Mouse (Mus musculus) telencephalon, adult 2 months (tissue): ENCODE measurements around the gene Pimreg.
A peak's percentile ranks its signal among the peaks of the same experiment; 100 is the strongest.

ENCODE experiments used
- DNase-seq: peaks from one replicate; pipeline ENCODE4 v3.0.0-alpha.2; 2011; ENCODE audit warnings: low read depth, low spot score

Gene Pimreg

DNA sequence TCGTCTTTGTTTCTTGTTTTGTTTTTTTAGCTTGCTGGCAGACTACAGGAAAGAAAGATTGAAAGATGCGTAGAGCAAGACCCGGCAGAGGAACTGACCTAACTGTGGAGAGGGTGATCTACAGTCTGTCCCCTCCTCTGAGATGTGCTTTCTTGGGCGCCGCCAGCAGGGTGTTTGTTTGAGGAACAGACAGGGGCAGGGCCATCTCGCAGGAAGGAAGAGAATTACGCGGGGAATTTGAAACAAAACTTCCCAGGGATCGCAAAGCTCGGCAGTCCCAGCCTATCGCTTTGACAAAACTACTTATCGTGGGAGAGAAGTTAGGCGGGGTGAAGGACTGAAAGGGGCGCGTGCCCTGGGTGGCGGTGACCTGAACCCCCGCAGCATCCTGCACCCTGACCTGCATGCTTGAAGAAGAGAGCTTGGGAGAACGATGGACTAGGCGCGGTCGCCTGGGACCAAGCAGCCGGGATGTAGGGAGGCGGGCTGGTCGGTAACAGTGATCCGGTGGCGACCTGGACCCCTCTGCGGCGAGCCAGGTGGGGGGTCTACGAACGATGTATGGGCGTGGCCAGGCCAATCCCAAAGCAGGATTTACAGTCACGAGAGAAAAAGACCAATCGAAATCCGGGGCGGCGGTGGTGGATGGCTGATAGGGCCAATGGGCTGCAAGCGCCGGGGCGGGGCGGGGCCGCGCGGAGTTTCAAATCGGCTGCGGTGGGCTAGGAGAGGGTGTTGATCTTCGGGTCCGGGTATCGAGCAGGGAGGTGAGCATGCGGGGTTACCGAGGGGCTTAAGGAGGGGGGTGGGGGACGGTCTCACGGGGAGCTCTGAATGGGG is at the start of gene Pimreg:
Gene Pimreg, plus strand, starts transcription at position 265 of the 840 bp plus-strand sequence.
- DNase-seq = no peak

DNA sequence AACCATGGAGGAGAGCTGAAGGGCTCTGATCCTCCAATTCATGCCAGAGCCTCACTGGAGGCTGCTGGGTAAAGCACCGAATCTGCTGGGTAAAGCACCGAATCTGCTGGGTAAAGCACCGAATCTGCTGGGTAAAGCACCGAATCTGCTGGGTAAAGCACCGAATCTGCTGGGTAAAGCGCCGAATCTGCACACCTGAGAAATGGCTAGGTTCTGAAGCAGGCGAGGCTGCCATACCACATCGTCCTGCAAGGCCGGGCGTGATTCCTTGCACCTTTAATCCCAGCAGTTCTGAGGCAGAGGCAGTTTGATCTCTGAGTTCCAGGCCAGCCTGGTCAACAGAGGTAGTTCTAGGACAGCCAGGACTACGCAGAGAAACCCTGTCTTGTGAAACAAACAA is 49.4 kb upstream of the Pimreg start:
- DNase-seq = no peak

DNA sequence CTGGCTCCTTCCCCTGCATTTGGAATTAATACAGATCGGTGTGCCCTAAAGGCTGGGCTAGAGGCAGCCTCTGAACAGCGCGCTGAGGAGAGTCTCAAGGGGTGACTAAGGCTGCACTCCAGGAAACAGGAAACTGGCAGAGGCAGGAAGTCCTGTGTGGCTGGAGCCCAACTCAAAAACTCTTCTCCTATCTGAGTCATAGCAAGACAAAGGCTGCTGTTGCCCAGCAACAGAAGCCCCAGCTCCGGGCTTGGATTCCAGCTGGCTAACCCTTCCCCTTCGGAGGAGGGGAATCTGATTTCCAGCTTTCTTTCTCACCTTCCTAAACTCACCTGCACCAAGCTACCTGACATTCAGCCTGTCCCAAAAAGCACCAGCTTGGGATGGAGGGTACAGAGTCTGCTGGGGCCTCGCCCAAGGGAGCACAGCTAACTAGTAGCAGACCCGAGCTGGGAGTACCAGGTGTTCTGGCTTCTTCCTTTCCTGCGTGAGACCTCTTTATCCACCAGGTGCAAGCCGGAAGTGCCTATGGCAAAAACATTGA is 45.8 kb upstream of the Pimreg start:
- DNase-seq = peak; percentile 50

DNA sequence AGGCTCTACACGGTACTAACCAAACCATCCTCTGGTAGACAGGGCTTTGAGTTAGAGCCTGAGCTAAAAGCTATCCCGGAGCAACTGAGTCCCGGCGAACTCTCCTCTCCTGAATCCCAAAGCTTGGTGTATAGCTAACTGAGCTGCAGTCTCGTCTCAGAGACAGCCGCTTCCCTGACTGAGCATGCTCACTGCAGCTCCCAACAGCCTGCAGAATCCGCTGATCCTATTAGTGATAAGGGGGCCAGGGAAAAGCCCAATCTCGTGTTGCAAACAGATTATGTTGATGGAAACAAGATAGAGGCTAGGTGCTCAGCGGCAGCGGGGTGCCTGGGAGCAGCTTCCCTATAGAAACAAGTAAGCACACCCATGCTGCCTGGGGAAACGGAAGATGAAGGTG is 45.0 kb upstream of the Pimreg start:
- DNase-seq = no peak

DNA sequence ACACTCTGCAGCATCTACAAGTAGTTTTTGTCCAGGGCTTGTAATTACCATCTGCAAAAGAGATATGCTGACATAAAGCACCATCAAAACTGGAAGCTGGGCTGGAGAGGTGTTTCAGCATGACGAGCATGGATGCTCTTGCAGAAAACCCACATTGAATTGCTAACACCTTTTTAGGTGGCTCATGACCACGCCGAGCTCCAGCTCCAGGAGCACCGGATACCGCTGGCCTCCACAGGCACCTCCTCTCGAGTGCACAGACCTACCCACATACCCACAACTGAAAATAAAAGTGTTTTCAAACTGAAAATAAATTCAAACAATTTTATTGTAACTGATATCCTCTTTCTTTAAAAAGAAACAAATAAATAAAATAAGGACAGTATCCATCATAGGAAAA is 41.6 kb upstream of the Pimreg start:
- no peak for DNase-seq

DNA sequence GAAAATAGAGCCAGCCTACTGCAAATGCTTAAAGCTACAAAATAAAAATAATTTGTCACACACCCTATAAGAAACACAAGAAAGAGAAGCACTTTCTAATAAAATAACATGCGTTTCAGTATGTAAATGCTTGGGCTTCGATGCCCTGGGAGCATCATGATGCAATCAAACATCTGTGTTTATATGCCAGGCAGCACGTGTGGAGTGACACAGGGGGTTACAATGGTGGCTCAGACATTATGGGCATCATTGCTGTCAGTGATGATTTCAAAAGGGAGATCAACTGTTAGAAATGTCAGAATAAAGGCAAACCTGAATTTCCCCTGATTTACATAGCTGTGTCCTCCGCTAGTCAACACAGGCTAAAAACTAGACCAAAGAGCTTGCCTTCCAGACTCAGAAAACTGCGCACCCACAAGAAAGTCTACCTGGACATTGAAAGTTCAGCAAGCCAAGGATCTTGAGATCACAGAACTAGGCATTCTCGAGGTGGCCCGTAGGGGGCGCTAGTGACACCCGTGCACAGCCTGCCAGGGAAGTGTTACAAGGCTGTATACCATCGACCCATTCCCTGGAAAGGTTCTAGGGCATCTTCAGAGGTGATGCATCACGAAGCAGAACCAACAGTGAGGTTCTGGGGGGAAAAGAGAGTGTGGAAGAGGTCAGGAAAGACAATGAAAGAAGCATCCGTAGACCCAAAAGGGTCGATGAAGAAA is 39.5 kb upstream of the Pimreg start:
- DNase-seq = no peak

DNA sequence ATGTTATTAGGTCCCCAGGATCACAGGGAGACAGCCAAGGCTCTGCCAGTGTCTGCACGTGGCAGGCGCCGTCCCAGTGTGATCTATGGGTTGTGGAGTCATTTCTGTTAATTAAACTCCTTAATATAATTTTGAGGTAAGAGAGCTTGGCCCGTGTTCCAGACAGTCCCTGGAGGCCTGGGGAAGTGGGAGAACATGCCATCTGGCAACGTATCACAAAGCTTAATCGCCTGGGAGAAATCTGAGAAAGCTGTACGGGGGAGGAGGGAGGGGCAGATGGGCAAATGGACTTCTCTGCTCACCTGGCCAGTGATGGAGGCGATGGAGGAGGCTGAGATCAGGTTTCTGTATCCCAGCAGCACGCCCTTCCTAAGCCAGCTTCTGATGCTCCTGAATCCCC is 38.7 kb upstream of the Pimreg start:
- no peak for DNase-seq

DNA sequence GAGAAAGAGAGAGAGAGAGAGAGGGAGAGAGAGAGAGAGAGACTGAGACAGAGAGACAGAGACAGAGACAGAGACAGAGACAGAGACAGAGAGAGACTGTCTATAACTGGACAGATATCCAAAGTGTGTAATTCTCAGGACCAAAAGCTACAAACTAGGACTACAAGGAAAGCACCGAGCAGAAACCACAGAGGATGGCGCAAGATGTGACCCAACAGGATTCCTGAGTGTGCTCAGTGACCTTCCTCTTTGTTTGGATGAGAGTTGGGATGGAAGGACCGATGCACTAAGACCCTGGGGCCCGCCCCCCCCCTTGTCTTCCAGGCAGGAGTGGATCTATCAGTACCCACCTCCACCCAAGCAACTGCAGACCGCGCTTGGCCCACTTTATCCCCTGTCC is 36.3 kb upstream of the Pimreg start:
- DNase-seq = no peak

DNA sequence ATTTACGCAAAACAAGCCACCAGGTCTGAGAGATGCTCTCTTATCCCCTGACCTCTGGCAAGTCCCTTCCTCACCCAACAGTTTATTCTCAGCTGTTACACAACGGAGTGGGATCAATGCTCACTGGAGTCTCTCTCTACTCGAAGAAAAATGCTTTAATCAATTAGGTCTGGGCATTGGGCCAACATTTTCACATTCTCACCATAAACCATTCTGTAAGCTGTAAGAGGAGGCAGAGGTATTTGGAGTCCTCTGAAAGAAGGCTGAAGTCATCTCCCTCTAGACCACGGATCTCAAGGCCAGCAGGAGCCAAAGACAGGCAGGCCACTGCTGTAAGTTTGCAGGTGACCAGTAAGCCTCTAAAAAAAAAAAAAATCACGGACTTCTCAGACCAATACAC is 31.5 kb upstream of the Pimreg start:
- DNase-seq = no peak

DNA sequence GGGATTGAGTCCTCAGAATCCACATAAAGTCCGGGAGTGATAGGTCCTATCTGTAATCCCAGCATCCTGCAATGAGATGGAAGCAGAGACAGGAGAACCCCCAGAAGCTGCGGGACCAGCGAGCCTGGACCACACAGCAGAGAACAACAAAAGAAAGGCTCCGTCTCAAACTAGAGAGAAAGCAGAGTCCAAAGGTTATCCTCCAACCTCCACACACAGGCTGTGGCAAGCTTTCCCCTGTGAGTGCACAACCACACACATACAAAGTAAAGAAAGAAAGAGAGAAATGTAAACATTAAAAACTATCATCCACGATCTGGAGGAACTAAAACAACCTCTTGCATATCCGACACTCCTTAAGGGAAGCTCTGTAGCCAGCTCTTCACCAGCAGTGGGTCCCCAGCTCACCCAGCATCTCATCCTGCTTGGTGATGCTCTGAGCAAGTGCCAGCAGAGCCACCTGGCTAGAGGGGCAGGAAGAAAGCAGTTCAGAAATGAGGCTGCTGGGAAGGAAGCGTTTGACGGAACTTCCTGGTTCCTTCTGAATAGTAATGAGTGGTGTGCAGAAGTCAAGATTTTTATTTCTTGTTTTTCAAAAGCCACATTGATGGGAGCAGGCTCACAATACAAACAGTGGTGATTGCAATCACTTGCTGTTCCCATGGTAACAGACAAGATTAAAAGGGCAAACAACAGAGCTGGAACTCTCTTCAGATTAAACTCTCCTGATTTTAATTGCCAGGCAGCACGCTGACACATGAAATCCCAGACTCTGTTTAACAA is 30.7 kb upstream of the Pimreg start:
- no peak for DNase-seq

DNA sequence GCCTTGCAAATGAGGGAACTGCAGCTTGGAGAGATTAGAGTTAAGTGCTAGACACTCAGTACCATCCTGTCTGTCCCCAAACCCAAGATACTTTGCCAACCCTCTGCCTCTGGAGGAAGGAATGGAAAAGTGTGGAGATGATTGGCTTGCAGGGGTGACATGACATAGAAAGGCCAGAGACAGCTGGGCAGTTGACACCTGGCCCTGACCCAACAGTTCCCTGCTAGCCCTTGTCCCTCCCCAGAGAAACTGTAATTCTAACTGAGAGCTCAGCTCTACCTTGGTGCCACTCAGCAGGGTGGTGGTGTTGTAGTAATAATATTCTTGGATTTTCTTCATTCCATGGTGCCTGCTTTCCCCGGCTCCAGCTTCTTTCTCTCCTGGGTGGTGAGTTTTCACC is 29.9 kb upstream of the Pimreg start:
- DNase-seq = no peak

DNA sequence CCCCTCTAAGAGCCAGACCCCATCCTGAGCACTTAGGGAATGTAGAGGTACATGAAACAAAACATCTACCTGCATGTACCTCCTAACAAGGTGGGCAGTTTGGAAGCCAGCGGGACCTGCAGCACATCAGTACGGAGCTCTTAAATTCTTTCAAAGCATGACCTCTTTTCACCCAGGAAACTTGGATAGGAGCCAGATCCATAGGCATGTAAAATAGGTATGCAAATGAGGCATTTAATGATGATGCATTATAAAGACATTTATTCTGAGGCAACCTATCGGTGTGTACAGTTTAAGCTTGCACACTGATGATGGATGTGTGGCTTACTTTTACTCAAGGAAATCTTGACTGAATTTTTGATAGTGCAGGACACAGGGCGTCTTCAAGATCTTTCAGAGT is 27.2 kb upstream of the Pimreg start:
- DNase-seq = no peak

DNA sequence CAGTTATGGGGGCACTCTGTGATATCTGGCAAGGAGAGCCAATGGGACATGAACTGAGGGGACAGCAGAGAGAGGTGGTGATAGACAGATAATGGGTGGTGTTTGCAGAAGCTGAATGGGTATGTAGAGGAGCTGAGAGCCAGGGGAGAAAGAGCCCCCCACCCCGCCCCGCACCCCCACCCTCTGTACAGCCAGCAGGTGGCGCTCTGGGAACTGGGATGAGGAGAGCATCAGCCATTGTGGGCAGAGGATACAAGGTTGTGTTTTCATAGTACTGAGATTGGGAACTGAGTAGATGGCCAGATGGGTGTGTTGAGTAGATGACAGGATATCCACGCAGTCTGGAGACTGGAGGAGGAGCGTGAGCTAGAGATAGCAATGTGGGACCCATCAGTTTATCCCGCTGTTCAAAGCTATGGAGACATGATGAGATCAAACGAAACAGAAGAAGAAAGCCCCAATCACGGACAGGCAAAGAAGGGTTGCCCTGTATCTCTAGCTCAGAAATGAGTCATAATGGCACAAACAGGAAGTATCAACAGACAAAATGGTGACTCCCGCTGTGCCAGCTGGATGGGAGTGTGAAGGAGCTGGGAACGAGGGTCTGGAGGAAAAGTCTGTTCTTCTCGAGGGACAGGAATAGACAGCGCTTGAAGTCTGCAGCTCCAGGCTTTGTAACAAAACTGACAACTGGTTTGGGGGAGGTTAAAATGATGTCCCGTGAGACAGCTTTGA is 25.1 kb upstream of the Pimreg start:
- DNase-seq = no peak

DNA sequence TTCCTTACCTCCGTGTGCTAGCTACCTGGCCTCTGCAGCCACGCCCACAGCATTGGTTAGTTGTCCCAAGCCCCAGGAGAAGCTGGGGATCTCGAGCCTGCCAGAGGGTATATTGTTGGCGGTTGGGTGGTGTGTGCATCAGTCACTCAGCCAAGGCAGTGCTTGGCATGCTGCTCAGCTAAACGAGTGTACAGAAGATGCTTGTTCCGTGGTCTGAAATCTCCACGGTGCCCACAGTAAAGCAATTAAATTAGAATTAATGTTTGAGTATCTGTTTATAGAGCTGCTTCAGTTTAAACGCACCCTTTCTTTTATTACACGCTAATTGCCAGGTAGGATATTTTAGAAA is 24.6 kb upstream of the Pimreg start:
- DNase-seq = no peak

DNA sequence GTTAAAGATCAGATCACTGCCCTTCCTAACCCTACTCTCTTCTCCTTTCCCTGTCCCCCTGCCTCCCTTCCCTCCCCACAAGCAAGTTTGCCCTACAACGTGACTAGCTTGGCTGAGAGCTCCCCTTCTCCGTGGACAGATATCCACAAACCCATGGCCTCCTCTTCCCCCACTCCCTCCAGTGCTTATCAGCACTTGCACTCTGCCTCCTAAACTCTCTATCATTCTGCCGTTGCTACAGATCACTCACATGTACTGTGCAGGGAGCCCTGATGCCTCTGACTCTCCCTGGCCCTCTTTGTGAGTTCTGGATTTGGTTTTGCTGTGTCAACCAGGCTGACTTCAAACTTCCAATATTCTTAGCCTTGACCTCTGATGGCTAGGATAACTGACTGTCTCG is 20.8 kb upstream of the Pimreg start:
- DNase-seq = no peak

DNA sequence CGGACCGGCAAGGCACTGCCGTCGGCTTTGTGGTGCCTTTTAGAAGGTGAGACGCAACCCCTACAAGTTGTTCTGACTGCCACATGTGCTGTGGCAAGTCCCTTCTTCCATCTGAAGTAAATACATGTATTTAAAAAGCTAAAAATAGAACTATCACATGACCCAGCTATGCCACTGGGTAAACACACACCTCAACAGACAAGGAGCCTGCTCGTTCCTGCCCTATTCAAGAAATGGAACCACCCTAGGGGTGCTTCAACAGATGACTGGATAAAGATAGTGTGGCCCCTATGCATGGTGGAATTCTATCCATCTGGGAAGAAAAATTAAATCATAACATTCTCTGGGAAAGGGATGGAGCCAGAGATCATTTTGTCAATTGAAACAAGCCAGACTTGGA is 19.0 kb upstream of the Pimreg start:
- DNase-seq = no peak

DNA sequence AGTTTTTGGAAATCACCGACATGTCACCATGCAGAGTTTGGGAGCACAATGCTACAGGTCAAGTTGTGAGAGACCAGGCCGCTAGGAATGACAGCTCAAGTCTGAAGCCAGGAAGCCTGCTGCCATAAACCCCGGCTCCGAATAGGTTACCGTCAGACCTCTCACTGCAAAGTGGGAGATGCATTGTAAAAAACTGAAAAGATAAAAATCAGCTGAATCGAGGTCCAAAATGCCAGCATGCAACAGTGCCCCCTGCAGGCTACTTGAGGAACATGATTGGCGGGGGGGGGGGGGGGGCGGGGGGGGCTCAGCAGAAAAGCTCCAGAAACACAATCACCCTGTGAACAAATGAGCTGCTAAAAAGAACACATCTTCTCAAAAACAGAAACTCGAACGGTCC is 18.3 kb upstream of the Pimreg start:
- no peak for DNase-seq

DNA sequence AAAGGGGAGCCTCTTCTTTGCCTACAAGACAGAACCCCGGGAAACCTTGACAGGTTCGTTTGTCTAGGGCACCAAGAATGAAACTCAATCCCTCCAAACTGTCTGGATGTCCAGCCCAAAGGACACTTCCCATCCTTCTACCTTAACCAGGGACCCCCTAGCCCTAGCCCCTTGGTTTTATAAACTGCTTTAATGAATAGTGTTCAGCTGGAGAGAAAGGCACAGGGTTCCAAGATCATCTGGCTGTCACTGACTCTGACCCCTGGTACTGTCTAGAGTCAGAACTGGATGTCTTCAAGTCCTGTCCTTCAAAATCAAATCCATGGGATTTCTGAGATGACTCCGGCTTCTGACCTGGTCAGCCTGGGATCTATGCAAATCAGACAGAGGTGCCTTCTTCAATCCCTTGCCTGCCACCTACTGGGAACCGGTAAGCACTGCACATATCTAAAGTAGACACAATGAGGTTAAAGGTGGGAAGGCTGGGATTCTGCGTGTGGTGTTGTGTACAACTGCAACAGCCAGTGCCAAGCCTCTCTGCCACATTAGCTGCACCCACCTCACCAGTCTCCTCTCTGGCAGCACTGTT is 17.5 kb upstream of the Pimreg start:
- no peak for DNase-seq

DNA sequence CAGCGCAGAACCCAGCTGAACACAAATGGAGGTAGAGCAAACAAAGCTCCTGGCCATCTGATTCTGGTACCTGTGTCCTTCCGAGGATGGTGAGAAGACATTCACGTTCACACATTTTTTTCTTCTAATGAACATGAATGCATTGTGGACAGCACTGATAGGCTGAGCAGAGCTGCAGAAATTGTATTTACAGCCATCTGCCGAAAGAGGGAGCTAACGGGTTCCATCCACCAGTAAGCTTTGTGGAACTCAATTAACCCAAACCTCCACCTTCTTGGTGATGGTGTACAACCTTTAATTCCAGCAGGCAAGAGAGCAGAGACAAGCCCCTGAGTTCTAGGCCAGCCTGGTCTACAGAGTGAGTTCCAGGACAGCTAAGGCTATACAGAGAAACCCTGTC is 16.0 kb upstream of the Pimreg start:
- no peak for DNase-seq

DNA sequence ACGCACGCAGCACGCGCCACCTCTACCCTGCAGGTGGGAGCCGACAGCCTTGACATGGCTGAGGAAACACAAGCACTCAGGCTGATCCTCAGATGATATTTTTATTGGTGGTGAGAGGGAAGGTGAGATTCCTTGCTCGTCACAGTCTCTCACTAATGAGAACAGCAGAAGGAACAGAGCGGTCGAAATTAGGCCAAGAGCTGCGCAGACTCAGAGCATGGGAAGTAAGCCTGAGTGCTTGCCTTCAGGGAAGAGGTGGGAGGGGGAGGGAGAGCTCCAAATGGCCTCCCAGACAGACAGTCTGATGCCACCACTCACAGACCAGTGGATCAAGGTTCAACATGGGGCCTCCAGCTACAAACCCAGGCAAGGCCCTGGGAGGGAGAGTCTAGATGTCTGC is 15.3 kb upstream of the Pimreg start:
- DNase-seq = no peak

DNA sequence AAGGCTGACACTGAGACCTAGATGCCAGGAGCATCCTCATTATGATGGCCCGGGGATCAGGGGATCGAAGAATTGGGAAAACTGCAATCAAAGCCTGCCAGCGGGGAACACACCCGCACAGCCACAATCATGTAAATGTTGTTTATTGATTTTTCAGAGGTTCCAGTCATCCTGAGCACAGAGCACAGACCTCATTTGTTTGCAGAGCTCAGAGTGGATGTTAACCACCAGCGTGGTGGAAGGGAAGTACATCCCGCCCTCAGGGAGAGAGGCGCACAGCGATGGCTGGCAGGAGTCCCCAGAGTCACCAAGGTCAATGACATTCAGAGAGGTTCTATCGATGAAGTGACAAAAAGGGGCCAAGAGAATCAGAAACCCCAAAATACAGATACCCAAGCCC is 14.0 kb upstream of the Pimreg start:
- no peak for DNase-seq
